Mouse (Mus musculus) left cerebral cortex, adult 18-20 months (tissue): ENCODE data around the gene Sema6b. TPM values are rescaled to one million over a fixed set of nuclear protein-coding genes. Genes with fewer than 3 reads are reported as not detected.
A peak's percentile ranks its signal among the peaks of the same experiment; 100 is the strongest.

Experiments
- DNase-seq, 2 experiments: peaks; one replicate each; pipeline ENCODE4 v3.0.0; 2021 to 2022; ENCODE audit warnings: low spot score in 2 of 2, mixed read lengths in 1 of 2
- total RNA-seq, 2 experiments: library from RNA; stranded (reverse); gene quantifications; 2 replicates each; pipeline ENCODE4 v1.2.3; 2021

Gene Sema6b
- total RNA-seq, 2 experiments from 2014 or later, result 116 to 117 TPM

DNA sequence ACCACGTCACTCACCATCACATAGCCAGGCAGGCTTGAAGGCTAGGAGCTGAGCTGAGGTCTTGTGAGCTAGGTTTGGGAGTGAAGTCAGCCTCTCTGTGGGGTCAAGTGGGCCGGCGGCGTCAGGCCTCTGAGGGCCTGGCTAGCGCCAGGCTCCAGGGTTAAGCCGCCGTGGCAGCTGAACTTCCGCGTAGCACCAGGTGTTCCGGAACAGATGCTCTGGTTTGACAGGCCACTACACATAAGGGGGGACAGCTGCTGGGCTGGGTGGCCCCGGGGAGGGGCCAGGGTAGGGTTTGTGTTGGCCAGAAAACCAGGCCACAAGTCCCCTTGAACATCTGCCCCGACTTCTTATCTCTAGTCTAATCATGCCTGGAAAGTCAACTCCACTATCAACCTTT lies 7.3 kb upstream of the Sema6b start:
- DNase-seq, result no peak

DNA sequence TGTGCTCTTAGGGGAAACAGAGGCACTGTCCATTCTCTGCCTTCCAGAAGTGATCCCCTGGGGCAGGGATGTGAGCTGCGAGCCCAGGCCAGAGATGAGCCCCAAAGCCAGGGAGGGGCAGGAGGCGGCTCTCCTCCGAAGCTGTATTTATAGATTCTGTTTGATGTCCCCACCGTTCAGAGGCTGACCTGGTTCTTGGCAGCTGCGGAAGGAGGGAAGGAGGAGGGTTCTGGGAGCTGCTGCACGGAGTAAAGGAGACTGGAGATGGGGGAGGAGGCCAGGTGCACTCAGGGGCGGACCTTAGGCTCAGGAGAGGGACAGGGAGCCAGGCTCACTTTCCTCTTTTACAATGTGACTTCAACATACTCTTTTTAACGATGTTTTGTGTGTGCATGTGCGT lies 6.0 kb upstream of the Sema6b start:
- DNase-seq, result no peak

DNA sequence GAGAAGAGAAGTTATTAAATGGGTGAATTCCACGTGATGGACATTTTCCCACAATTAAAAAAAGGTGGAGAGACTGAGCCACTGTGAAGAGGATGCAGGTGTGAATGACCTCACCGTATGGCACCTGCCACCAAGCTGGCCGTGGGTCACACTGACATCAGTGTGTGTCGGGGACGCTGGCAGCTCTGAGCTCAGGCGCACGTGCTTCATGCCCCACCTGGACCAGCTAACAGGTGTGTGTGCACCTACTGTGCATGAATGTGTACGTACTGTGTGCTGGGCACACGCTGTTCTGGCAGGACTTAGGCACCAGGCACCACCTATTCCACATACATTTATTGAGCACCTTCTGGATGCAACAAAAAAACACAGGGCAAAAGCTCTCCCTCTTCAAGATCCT lies 4.4 kb upstream of the Sema6b start:
- no peak for DNase-seq

DNA sequence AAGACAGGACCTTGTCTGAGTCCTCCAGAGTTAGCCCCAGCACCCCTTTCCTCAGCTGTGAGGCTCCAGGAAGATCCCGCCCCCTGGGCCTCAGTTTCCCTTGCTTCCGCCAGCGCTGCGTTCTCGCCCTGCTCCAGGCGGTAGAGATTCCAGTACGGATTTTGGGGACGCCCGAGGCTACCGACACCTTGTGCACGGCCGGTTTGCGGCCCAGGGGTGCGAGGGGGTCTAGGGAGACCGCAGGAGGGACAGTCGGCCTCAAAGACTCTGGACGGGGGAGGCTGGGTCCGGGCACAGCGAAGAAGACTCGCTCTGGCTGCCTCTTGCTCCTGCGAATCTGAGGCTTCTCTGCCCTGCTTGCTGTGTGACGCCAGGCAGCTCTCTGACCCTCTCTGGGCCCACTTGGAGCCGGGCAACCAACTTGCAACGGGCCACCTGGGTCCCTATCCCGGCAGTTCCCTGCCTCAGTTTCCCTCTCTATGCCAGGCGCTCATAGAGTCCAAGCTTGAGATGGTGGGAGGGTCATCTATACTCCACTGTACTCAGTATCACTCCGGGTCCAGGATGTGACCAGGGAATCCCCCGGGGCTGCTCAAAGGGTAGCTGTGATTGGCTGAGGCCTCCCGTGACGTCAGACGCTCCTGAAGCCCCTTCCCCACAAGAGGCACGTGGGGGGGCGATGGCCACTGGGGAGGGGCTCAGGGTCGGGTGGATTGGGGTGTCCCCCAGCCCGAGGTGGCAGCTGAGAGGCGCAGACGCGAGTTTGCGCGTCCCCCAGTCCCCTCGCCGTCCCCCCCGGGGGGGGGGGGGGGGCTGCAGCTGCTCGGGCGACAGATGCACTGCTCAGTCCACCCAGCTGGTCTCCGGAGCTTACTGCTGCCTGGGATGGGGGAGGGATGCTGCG lies 1.8 kb upstream of the Sema6b start:
- peak; percentile 73 to 77 for DNase-seq

DNA sequence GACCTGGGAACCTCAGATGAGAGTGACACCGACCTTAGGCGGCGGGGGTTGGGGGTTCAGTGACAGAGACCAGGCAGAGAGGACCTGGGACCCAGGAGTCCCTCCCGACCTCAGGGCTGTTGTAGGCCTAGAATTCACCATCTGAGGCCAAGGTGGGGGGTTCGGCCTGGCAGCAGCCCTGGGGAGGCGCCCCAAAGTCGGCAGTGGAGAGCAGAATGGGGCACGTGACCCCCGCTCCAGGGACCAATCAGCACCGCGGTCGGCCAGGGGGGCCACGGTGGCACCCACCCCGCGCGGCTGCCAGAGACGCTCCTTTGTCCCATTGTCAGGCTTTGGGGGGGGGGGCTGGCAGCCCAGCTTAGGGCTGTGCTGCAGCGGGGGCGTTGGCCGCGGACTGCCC lies 788 bp downstream of the Sema6b start:
- DNase-seq, result no peak

- DNase-seq, result no peak
Observed at GRCm38 (mm10) chr17:56137839-56138613, 2.1 kb downstream of the Sema6b start.

DNA sequence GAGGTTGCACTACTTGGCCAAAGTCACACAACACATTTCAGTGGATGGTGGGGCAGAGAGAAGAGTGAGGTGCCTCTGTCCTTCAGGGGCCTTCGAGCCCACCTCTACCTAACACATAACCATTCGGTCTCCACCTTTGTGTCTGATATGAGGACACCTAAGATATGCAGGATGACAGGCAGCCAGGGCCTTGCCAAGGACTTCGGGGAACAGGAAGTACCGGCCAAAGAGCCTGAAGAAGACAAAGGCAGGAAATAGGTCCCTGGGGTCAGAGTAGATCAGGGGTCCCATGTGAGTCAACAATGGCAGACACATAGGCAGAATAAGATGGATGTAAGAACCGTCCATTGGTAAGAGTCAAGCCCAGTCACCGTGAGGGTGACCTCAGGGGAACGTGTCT lies 3.6 kb downstream of the Sema6b start:
- no peak for DNase-seq

DNA sequence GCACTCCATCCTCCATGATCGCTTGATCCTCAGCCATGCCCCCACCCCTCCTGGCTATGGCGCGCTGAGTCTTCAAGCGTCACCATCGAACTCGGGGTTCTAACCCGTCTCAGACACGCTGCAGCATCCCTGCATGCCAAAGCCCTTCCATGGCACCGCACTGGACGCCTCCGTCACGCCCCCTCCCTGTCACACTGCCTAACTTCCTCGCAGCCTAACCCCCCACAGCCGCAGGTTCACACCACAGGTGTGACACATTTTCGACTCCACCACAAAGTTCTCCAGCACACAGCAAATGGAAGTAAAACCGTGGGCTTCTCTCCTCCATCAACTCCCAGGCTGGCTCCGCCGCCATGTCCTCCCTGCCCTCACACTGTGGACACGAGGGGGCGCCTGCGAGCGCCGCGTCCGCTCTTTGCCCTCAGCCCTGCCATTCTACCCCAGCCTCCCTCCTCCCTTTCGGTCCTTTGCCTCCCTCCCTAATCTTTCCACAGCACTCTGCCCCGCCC lies 5.6 kb downstream of the Sema6b start:
- DNase-seq, result peak; percentile 65 to 73

DNA sequence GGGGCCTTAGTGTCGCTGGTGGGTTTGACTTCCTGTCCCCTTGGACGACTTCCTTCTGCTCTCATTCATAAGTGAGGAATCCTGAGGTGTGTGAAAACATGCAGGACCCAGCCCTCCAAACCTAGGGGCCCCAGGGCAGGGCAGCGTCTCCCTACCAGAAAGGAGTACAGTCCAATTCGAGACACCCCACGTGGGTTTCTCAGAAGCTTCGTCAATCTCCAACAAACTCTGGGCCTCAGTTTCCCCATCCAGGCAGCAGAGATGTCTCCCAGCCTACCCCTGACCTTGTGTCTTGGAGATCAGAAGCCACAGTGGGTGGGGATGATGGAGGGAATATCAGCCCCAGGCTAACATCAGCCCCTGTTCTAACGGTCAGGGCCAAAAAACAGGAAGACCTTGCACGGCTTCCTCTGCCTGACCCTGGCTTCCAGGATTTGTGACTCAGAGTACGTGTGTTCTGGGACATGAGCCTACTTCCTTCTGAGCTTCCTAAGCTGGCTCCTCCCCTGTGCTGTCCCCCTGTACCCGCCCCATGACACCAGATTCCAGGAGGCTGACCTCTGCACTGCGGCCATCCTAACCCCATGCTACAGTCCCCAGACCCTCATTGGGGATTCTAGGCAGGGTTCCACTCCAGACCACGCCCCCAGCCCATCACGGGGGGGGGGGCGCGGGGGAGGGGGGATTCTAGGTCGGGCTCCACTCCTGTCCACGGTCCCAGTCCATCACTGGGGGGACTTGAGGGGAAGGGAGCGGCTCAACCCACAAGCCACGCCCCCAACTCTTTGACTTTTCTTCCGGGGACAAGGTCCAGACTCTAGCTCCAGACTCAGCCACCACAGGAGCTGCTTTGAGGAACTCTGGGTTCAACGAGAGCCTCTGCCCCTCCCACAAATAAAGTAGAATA lies 6.4 kb downstream of the Sema6b start:
- DNase-seq, result no peak

DNA sequence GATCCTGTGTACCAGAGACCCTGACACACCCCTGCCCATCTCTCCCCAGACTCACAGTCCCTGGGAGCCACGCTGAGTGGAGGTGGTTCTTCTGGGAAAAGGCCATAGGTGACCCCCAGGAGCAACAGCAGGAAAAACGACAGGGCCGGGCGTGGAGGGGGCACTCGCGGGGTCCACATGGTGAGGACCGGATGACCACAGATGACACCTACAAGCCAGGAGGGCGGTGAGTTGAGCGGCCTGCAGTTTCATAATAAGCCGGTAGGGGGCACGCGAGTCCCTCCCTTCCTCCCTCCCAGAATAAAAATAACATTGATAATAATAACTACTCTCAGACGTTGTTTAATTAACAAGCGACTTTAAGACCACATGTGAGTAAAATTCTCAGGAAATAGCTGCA lies 7.5 kb downstream of the Sema6b start:
- DNase-seq, result peak in 1 of 2 experiments; percentile 63

GRCm38 (mm10) chr17:56131814-56132213 lies 8.3 kb downstream of the Sema6b start:
- DNase-seq, result peak; percentile 66 to 67

DNA sequence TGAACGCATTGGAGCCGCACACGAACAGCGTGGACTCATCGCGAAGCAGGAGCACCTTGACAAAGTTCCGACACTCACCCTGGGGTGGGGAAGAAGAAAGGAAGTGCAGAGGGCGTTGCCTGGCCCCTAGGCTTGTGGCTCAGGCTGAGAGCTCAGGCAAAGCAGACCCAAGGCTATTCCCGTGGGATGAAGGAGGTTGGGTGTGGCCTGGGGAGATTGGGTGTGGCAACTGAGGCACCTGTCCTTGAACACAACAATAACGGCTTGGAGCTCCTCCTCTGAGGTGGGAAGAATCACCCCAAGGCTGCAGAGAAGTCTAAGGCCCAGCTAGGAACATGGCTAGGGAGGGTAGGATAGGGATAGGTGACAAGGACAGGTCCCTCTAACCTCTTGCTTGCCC lies 9.0 kb downstream of the Sema6b start:
- DNase-seq, result no peak

GRCm38 (mm10) chr17:56128246-56128645 lies 11.9 kb downstream of the Sema6b start:
- DNase-seq, result no peak

GRCm38 (mm10) chr17:56126175-56126574 lies 14.0 kb downstream of the Sema6b start:
- DNase-seq, result no peak

GRCm38 (mm10) chr17:56125276-56125630 lies 14.9 kb downstream of the Sema6b start:
- DNase-seq, result no peak

DNA sequence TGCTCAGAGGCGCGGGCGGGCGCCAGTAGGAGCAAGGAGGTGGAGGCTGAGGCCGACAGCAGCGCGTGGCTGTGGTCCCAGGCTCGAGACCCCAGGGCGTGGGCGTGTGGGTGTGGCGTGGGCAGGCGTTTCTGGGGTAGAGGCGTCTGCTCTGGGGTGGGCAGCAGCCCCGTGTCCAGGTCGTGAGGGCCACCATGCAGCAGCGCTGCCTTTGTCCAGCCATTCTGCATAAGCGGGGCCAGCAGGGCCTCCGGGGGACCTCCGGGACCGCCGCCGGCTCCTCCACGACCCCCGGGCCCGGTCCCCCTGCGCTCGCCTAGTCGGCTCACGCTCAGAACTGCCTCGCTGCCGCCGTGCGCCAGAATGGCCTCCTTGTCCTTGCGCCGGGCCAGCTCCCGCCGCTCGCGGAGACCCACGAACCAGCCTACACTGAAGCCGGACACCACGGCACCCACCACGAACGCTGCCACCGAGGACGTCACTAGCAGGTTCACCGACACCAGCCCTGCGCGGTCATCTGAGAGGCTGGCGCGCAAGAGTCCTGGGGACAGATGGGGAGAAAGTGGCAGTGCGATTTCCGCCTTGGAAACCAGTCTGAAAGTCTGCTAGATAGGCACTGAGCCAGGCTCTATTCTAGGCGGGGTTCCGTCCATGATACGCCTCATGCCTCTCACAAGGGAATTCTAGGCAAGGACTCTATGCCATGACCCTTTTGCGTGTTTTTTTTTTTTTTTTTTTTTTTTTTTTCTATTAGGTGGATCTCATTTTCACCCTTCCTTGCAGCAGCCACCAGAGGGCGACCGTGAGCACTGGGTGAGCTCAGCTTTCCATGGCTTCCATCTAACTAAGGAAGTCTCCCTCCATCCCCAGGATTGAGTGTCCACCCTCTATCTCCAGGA lies 15.5 kb downstream of the Sema6b start:
- peak; percentile 66 to 69 for DNase-seq

- no peak for DNase-seq
Observed at GRCm38 (mm10) chr17:56123681-56124340, 16.3 kb downstream of the Sema6b start.

DNA sequence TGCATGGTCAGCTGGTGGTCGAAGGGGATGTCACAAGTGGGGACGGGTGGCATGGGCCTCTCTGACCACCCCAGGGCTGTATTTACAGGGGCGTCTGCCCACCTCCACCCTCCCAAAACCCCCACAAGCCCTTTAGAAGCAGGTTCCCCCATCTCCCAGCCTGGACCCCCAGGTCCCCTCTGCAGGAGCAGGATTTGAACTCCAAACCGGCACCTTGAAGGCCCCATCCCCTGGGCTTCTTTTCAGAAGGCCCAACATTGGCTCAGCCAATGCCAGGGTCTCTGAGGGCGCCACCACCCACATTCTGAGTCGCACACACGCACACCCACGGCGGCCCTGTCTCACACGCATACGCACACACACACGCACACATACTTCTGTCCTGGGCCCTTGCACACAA lies 17.0 kb downstream of the Sema6b start:
- no peak for DNase-seq

DNA sequence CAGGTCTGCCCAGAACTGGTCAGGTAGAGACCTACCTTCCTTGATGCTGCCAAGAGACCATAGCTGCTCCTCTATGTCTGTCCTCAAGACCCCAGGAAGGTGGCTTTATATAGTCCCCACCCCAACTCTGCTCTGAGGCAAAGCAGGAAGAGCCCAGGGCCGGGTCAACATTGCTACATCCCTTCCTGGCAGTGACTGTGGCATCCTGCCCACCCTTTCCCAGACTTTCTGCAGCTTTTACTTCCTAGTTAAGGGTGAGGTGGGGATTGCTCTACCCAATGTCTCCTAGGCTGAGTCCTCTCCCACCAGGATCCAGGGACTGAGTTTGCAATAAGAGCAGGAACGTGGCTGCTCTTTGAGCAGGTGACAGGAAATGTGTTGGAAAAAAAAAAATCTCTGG lies 18.3 kb downstream of the Sema6b start, which contains the start of gene Lrg1:
Gene Lrg1 (minus strand): TSS at position 176 of the 400 bp plus-strand sequence.
- DNase-seq, result no peak
